Mouse (Mus musculus) MEL (cell line): Measurements from ENCODE around the gene Ppfia3.

Experiments
- CTCF ChIP-seq, 3 experiments: IDR thresholded peaks in 2 of 3; conservative IDR thresholded peaks in 1 of 3; 2 replicates each; pipeline ENCODE4 v1.5.1; 2011 to 2012; ENCODE audit warnings: low read length in 3 of 3, low read depth in 2 of 3, mild to moderate bottlenecking in 2 of 3, improper control_type of control experiment in 1 of 3, inconsistent platforms in 1 of 3, mixed read lengths in 1 of 3, moderate library complexity in 1 of 3; ENCODE audit not compliant: control insufficient read depth in 1 of 3, insufficient read depth in 1 of 3, poor library complexity in 1 of 3, severe bottlenecking in 1 of 3
- GATA1 ChIP-seq: IDR thresholded peaks from 2 replicates; pipeline ENCODE4 v1.6.1; 2011; ENCODE audit warnings: low read depth, low read length, improper control_type of control experiment
- MAX ChIP-seq: IDR thresholded peaks from 2 replicates; pipeline ENCODE4 v1.6.1; 2011; ENCODE audit warnings: low read length, improper control_type of control experiment
- MXI1 ChIP-seq: IDR thresholded peaks from 2 replicates; pipeline ENCODE4 v1.6.1; 2011; ENCODE audit warnings: mild to moderate bottlenecking, low read depth, low read length, improper control_type of control experiment
- MYB ChIP-seq: IDR thresholded peaks from 2 replicates; pipeline ENCODE4 v1.6.1; 2011; ENCODE audit warnings: mild to moderate bottlenecking, low read depth, low read length, improper control_type of control experiment
- POLR2A ChIP-seq, 2 experiments: IDR thresholded peaks; 2 replicates each; pipeline ENCODE4 v1.6.1; 2011 to 2012; ENCODE audit warnings: low read length in 2 of 2, mild to moderate bottlenecking in 2 of 2, control low read depth in 1 of 2, improper control_type of control experiment in 1 of 2, low read depth in 1 of 2, moderate library complexity in 1 of 2; ENCODE audit not compliant: control insufficient read depth in 1 of 2, insufficient read depth in 1 of 2, poor library complexity in 1 of 2
- RCOR1 ChIP-seq: IDR thresholded peaks from 2 replicates; pipeline ENCODE4 v1.6.1; 2012; ENCODE audit warnings: low read depth, mild to moderate bottlenecking, inconsistent platforms, low read length, improper control_type of control experiment
- SMC3 ChIP-seq: IDR thresholded peaks from 2 replicates; pipeline ENCODE4 v1.6.1; 2011; ENCODE audit warnings: low read depth, low read length, improper control_type of control experiment
- USF1 ChIP-seq: IDR thresholded peaks from 2 replicates; pipeline ENCODE4 v1.6.1; 2014; ENCODE audit warnings: low read depth, mild to moderate bottlenecking, inconsistent platforms, low read length, improper control_type of control experiment, moderate library complexity

DNA sequence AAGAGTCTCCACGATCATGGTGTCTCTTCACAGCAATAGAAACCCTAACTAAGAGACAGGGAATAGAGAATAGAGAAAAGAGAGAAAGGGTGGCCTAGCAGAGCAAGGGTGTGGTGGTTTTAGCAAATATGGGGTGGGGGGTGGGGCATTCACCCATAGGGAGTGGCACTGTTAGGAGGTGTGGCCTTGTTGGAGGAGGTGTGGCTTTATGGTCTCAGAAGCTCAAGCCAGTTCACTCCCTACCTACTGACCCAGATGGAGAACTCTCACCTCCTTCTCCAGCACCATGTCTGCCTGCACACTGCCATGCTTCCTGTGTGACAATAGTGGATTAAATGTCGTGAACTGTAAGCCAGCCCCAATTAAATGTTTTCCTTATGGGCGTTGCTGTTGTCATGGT is 69.3 kb downstream of the Ppfia3 start:
- TF ChIP-seq GATA1, result no peak
- no peak for TF ChIP-seq MXI1
- no peak for TF ChIP-seq POLR2A (IDR thresholded peaks at IDR 0.05; ENCODE audit: control insufficient read depth in 1 of 2, insufficient read depth in 1 of 2, low read depth in 1 of 2, low read length in 2 of 2, poor library complexity in 1 of 2)
- no peak for TF ChIP-seq CTCF (IDR thresholded peaks at IDR 0.05 in 2 of 3, conservative IDR thresholded peaks at IDR 0.05 in 1 of 3; ENCODE audit: control insufficient read depth in 1 of 3, insufficient read depth in 1 of 3, low read depth in 2 of 3, low read length in 3 of 3, poor library complexity in 1 of 3, severe bottlenecking in 1 of 3)
- TF ChIP-seq USF1, result no peak
- TF ChIP-seq MAX, result no peak
- no peak for TF ChIP-seq MYB
- TF ChIP-seq RCOR1, result no peak
- TF ChIP-seq SMC3, result no peak
